Mouse (Mus musculus) midbrain, embryonic 15.5 days (tissue): ENCODE measurements around the gene B4galt3. TPM values are rescaled to one million over a fixed set of nuclear protein-coding genes. Genes with fewer than 3 reads are reported as not detected.

ENCODE experiments used
- ATAC-seq: fragments of 200-750 bp; cut with Nextera tagmentation; replicated peaks from 2 replicates; pipeline ENCODE4 v1.8.0; 2017; ENCODE audit warnings: moderate TSS enrichment
- H3K27ac ChIP-seq: fragments of 300-500 bp; sonication (generic); 2 replicates; pipeline ENCODE4 v1.5.1; 2015; ENCODE audit warnings: mild to moderate bottlenecking, inconsistent platforms
- H3K27me3 ChIP-seq: fragments of 300-500 bp; sonication (generic); replicated peaks from 2 replicates; pipeline ENCODE4 v1.6.1; 2015; ENCODE audit warnings: inconsistent platforms
- H3K36me3 ChIP-seq: fragments of 300-500 bp; sonication (generic); replicated peaks from 2 replicates; pipeline ENCODE4 v1.6.1; 2015; ENCODE audit warnings: inconsistent platforms
- H3K4me1 ChIP-seq: fragments of 300-500 bp; sonication (generic); 2 replicates; pipeline ENCODE4 v1.6.1; 2015; ENCODE audit warnings: inconsistent platforms
- H3K4me2 ChIP-seq: fragments of 300-500 bp; sonication (generic); 2 replicates; pipeline ENCODE4 v1.6.1; 2015; ENCODE audit warnings: inconsistent platforms, mild to moderate bottlenecking, moderate library complexity
- H3K4me3 ChIP-seq: fragments of 300-500 bp; sonication (generic); 2 replicates; pipeline ENCODE4 v1.5.1; 2015; ENCODE audit warnings: mild to moderate bottlenecking, inconsistent platforms
- H3K9ac ChIP-seq: fragments of 300-500 bp; sonication (generic); 2 replicates; pipeline ENCODE4 v1.6.1; 2015; ENCODE audit warnings: mild to moderate bottlenecking, inconsistent platforms
- H3K9me3 ChIP-seq: fragments of 300-500 bp; sonication (generic); 2 replicates; pipeline ENCODE4 v1.6.1; 2016; ENCODE audit warnings: inconsistent platforms
- WGBS: fragments of 180-500 bp; shearing (Covaris S2); methylation state at CpG from one replicate; pipeline ENCODE4 v1.1.7; 2015; ENCODE audit warnings: mixed read lengths; 5-methylcytosine and 5-hydroxymethylcytosine counted together
- polyA plus RNA-seq: library from polyadenylated mRNA; unstranded; fragments of >200 nt; fragmentation: Nextera tagmentation; extraction: Ambion mirVana; gene quantifications from 2 replicates; pipeline ENCODE4 v1.2.1, GENCODE M21; 2015

Gene B4galt3
- polyA plus RNA-seq, 1 experiment from 2014 or later: 112 TPM

DNA sequence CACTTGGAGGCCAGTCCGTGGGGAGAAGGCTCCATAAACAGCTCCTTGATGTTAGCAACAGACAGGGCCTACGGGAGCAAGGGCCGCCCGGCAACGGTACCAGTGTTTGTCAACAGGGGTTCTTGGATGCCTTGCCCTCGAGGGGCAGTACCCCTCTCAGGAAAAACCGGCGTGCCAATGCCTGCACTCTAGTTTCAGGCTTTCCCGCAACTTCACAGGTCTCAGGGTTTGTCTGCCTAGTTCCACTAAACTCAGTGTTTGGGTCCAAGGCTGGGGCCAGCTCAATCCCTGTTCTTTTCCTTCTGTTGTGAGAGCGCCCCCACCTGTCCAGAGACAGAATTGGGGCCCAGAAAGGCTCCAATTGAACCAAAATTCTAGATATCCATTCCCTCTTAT lies 11.4 kb downstream of the B4galt3 start:
- peak overlapping the region; percentile 79 for H3K4me2 ChIP-seq
- under 1% methylated on average over 10 of the region's 10 CpGs for WGBS
- H3K27me3 ChIP-seq: no peaks in the 10 kb centered on the region
- peaks cover 38% of the 10 kb centered on the region; the same call in 1 of the 2 replicates for H3K36me3 ChIP-seq
- H3K9me3 ChIP-seq: no peaks in the 10 kb centered on the region
- H3K27ac ChIP-seq: peak overlapping the region; percentile 75
- no peak overlapping the region; the same call in 1 of the 2 replicates for H3K9ac ChIP-seq
- H3K4me1 ChIP-seq: peaks cover 37% of the 10 kb centered on the region
- peak; percentile 43 for ATAC-seq
- peak overlapping the region; percentile 69 for H3K4me3 ChIP-seq

DNA sequence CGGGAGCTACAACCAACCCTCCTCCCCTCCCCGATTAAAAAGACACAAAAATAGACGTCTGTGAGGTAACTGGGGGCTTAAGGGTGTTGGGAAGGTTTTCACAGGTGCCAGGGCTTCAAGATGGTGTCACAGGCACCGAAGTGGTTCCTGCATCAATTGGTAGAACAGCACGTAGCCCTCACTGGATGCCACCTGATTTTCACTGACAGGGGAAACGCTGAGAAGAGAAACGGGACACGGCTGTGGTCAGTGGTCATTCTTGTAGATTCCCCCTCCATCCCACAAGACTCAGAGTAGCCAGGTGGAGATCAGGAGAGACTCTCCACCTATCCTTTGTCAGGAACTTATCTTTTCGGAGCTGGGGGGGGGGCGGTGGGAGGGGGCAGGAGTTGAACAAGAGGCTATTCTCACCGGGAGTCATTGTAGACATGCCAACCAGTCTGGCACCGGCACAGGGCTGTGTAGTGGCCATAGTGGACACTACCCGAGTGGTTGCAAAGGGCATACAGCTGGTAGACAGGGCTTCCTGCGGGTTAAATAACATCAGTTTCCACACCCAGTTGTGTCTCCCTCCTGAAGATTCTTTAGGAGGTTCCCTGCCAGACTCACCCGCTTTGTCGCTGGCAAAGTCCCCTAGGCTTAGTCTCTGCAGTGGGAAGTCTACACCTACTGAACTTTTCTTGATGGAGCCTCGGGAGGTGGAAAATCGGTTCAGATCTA lies 12.1 kb downstream of the B4galt3 start:
- peaks cover 35% of the 10 kb centered on the region; the same call in 1 of the 2 replicates for H3K36me3 ChIP-seq
- ATAC-seq: no peak
- H3K9me3 ChIP-seq: no peaks in the 10 kb centered on the region
- H3K4me1 ChIP-seq: peaks cover 41% of the 10 kb centered on the region
- no peak overlapping the region for H3K27ac ChIP-seq
- H3K4me3 ChIP-seq: peak overlapping the region; percentile 69; the same call in 1 of the 2 replicates
- 80% methylated on average over 18 of the region's 18 CpGs for WGBS
- H3K9ac ChIP-seq: no peak overlapping the region
- H3K4me2 ChIP-seq: no peak overlapping the region
- H3K27me3 ChIP-seq: no peaks in the 10 kb centered on the region

DNA sequence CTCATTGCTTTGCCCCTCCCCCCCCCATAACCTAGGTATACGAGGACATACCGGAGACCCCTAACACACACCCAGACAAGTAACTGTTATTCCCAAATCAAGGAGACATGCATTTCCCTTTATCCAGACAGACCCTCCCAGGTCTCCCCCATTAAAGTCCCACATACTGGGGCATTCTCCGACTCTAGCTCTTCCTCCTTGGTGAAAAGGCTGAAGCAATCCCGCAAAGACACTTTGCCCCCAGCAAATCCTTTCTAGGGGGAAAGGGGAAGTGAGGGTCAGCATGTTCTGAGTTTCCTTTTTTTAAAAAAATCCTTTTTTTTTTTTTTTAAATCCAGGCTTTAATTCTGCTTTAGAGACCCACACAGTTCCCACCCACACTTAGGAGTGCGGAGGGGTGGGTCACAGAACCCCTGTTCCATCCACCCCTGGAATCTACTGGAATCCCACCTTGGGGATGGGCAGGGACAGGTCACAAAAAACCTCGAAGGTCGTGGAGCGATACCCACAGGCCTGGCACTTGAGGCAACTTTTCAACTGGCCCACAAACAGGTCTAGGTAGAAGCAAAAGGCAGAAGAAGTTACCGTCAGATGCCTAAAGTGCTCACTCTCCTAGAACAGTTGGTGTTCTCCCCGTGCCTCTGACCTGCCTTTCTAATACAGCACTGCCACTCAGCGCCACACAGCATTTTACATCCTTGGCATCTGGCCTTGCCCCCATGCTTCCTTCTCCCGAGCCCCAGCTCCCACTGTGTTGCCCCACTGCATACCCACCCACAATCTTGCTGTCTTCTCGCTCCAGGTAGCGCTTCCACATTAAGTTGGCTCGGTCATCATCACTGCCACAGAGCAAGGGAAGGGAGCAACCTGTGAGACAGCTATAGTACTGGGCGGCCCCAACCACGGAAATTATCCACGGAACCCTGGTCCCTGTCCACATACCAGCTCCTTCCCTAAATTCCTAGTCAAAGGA lies 13.3 kb downstream of the B4galt3 start:
- no peak overlapping the region for H3K4me3 ChIP-seq
- peaks cover 47% of the 10 kb centered on the region for H3K4me1 ChIP-seq
- no peak overlapping the region for H3K4me2 ChIP-seq
- H3K9me3 ChIP-seq: no peaks in the 10 kb centered on the region
- WGBS: 95% methylated on average over 18 of the region's 18 CpGs
- no peak for ATAC-seq
- no peak overlapping the region for H3K9ac ChIP-seq
- H3K27me3 ChIP-seq: no peaks in the 10 kb centered on the region
- H3K27ac ChIP-seq: no peak overlapping the region
- peaks cover 31% of the 10 kb centered on the region; the same call in 1 of the 2 replicates for H3K36me3 ChIP-seq

DNA sequence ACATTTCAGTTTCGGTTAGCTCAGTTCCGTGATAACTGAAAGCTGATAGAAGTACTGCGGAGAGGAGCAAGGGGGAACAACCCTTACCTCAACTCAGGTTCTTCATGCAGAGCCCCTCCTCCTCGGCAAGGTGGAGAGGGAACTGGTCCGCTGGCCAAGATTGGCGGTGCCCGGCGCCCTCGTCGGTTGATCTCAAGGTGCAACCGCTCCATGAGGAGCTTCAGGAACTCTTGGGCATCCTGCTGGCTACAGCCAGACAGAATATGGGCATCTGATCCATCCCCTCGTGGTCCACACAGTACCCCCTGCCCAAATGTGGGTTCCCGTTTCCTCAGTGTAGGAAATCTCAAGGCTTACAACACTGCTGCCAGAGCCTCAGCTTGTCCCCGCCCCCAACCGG lies 14.4 kb downstream of the B4galt3 start:
- no peak overlapping the region for H3K27ac ChIP-seq
- ATAC-seq: no peak
- no peak overlapping the region for H3K4me3 ChIP-seq
- H3K4me1 ChIP-seq: peaks cover 49% of the 10 kb centered on the region
- 90% methylated on average over 15 of the region's 15 CpGs for WGBS
- H3K9ac ChIP-seq: no peak overlapping the region
- peaks cover 34% of the 10 kb centered on the region; the same call in 1 of the 2 replicates for H3K36me3 ChIP-seq
- no peaks in the 10 kb centered on the region for H3K27me3 ChIP-seq
- H3K4me2 ChIP-seq: no peak overlapping the region
- H3K9me3 ChIP-seq: no peaks in the 10 kb centered on the region

DNA sequence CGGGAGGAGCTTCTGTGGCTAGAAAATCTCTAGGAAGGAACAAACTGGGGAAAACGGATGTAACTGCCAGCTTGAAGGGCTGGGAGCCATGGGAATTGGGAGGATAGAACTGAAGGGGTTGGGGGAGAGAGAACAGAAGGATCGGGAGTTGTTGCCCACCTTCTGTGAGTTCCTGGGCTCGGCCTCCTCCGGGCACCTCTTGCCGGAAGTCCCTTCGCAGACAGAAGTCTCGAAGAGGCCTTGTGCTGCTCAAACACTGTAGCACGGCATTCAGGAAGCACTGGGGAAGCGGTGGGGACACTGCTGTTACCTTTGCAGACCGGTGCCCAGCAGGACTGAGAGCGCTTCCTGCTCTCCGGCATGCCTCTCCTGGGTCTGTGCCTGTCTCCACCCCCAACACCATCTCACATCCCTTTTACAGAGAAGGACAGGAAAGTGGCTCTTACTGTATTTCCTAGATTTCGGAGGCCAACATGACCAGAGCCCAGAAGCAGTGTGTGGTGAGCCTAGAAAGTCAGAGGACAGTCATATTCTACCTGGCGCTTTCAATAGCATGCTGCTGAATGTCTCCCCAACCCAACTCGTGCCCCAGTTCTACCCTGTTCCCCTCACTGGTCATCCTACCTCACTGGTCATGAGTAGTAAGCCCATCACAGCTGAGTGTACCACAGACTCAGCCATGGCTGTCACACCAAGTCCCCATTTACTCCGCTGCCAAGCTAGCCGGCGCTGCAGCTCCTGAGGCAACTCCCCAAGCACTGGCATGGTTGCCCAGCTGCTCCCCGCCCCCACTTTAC lies 15.2 kb downstream of the B4galt3 start:
- Histone ChIP-seq H3K4me1 (peaks cover 41% of the 10 kb centered on the region), H3K4me2 (no peak overlapping the region), H3K27ac (no peak overlapping the region), H3K9ac (no peak overlapping the region), H3K4me3 (no peak overlapping the region), H3K36me3 (peaks cover 34% of the 10 kb centered on the region; the same call in 1 of the 2 replicates), H3K27me3 (no peaks in the 10 kb centered on the region), H3K9me3 (no peaks in the 10 kb centered on the region)
- no peak for ATAC-seq
- WGBS: 89% methylated on average over 20 of the region's 20 CpGs

DNA sequence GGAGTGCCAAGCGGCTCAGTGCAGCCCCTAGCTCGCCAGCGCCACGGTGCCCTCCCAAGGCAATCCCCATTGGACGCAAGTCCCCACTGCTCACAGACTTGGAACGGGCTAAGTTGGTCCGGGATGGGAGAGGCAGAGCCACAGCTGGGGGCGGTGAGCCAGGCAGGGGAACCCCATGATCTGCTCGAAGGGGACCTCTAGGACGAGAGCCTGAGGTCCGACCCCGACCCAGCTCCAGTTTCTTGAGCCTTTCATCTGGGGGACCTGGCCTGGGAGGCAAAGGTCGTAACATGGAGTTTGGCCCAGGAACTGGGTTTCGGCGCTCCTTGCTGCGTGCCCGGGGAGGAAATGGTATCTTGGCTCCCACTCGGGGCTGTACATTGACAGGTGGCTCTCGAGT lies 16.4 kb downstream of the B4galt3 start:
- H3K4me2 ChIP-seq: peak overlapping the region; percentile 62
- H3K4me3 ChIP-seq: peak overlapping the region; percentile 93
- H3K9me3 ChIP-seq: no peaks in the 10 kb centered on the region
- no peaks in the 10 kb centered on the region for H3K27me3 ChIP-seq
- no peak for ATAC-seq
- peaks cover 34% of the 10 kb centered on the region; the same call in 1 of the 2 replicates for H3K36me3 ChIP-seq
- WGBS: 85% methylated on average over 19 of the region's 19 CpGs
- peaks cover 35% of the 10 kb centered on the region for H3K4me1 ChIP-seq
- peak overlapping the region; percentile 98; the same call in 1 of the 2 replicates for H3K9ac ChIP-seq
- H3K27ac ChIP-seq: no peak overlapping the region

DNA sequence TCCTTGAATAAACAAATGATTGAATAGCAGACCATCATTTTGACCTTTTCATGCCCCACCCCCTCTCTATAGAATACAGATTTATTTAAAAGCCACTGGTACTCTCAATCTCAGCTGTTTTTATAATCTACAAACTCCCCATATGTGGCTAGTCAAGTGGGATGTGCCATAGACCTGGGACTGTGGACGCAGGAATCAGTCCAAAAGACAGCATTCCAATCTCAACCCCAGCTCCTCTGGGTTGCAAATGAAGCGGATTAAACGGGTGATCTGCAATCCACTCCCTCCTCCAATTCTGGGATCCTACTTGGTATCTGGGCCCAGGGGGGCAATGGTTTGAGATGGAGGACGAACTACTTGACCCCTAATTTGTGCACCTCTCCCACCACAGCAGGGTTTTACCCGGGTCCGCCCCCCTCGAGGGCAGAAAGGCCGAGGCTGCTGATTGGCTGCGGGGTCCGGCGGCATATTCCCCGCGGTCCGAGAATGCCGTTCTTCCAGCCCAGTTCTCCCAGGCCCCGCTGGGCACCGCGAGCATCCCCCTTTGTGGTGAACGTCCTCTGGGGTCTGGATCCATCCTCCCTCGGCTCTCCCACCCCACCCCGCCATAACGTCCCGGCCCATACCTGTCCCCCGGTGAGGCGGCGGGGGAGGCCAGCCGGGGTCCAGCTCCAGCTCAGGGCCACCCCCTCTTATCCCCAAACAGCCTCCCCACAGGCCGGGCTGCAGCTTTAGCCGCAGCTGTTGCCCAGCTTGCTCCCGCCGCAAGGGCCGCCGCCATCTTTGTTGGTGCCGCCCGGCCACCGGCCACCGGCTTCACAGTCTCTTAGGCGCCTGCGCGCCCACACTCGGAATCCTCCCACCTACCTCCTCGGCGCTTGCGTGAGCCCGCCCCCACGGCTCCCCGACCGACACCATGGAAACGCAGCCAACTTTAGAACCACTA lies 17.3 kb downstream of the B4galt3 start, which contains the start of gene Usp21:
TSS of gene Usp21 (minus strand) at position 856 of the 946 bp plus-strand sequence.
- Histone ChIP-seq H3K4me3 (peak within 1 kb of the TSS; percentile 93), H3K9me3 (no peaks in the 10 kb centered on the region), H3K4me2 (peak within 1 kb of the TSS; percentile 62), H3K27ac (peak within 1 kb of the TSS; percentile 97), H3K4me1 (peaks cover 28% of the 10 kb centered on the region), H3K9ac (peak within 1 kb of the TSS; percentile 98), H3K36me3 (peaks cover 33% of the 10 kb centered on the region; the same call in 1 of the 2 replicates), H3K27me3 (no peaks in the 10 kb centered on the region)
- peak; percentile 96 for ATAC-seq
- WGBS: under 1% methylated on average over 49 of the region's 49 CpGs

DNA sequence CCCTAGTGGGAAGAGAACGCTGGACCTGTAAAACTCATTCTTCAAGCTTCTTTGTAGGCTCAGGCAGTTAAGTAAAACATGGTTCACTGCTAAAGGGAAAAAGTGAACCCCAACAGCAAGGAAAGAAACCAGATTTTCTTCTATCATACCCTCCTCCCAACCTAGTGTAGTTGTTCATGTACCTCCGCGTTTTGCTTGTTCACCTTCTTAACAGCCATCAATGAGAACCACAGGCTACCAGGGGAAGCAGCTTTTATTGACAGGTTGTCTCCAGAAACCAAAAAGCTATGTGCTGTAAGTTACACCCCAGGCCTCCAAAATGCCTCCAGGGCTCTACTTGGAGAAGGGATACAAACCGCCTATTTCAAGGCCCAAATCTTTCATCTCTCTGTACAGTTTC lies 18.2 kb downstream of the B4galt3 start:
- peak overlapping the region; percentile 97 for H3K27ac ChIP-seq
- H3K4me3 ChIP-seq: peak overlapping the region; percentile 93; the same call in 1 of the 2 replicates
- H3K36me3 ChIP-seq: peaks cover 26% of the 10 kb centered on the region; the same call in 1 of the 2 replicates
- H3K4me2 ChIP-seq: peak overlapping the region; percentile 39
- H3K9me3 ChIP-seq: no peaks in the 10 kb centered on the region
- H3K9ac ChIP-seq: peak overlapping the region; percentile 25; the same call in 1 of the 2 replicates
- H3K4me1 ChIP-seq: peaks cover 31% of the 10 kb centered on the region
- ATAC-seq: no peak
- WGBS: 69% methylated on average over 4 of the region's 4 CpGs
- no peaks in the 10 kb centered on the region for H3K27me3 ChIP-seq

DNA sequence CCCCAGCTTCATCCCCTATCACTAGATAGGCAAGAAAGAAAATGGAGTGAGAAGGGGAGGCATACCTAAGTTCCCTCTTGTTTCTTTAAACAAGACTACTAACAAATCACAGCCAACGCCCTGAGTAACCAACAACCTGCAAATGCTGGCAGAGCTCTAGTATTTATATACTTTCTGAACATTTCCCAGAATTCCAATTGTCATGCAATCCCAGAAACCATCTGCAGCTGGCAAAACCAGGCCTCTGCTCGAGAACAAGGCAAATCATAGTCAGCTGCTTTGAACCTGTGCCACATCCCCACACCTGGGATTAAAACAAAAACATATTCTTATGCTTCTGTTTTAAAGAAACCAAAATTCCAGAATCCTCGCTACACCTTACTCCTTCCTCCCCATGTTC lies 23.2 kb downstream of the B4galt3 start:
- Histone ChIP-seq H3K4me1 (peaks cover 20% of the 10 kb centered on the region), H3K27ac (peak overlapping the region; percentile 93; the same call in 1 of the 2 replicates), H3K36me3 (peaks cover 3% of the 10 kb centered on the region; the same call in 1 of the 2 replicates), H3K9ac (peak overlapping the region; percentile 90; the same call in 1 of the 2 replicates), H3K9me3 (no peaks in the 10 kb centered on the region), H3K27me3 (peaks cover 7% of the 10 kb centered on the region; the same call in 1 of the 2 replicates), H3K4me3 (peak overlapping the region; percentile 83; the same call in 1 of the 2 replicates), H3K4me2 (peak overlapping the region; percentile 80)
- 90% methylated on average over 3 of the region's 3 CpGs for WGBS
- ATAC-seq: no peak

DNA sequence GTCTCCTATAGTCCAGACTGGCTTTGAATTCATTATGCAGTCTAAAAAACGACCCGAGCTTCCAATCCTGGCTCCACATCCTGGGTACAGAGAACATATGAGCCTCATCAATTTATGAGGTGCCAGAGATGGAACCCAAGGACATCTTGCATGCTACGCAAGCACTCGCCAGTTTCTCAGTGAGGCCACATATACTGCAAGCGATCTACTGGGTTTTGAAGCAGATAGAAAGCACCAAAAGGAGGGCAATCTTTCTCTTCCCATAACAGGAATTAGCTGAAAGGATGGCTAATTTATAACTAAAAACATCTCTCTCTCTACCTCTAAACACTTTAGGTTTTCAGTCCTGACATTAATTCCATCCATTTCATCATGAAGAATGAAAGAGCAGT lies 23.8 kb downstream of the B4galt3 start:
- 42% methylated on average over 5 of the region's 5 CpGs for WGBS
- H3K27ac ChIP-seq: peak overlapping the region; percentile 93
- ATAC-seq: no peak; the same call in 1 of the 2 replicates

More for the DNA sequence above, 23.8 kb downstream of the B4galt3 start:
- H3K9me3 ChIP-seq: no peaks in the 10 kb centered on the region
- peaks cover 12% of the 10 kb centered on the region for H3K27me3 ChIP-seq
- peak overlapping the region; percentile 90 for H3K9ac ChIP-seq
- H3K4me2 ChIP-seq: peak overlapping the region; percentile 80
- peak overlapping the region; percentile 83 for H3K4me3 ChIP-seq
- peaks cover 15% of the 10 kb centered on the region for H3K4me1 ChIP-seq
- H3K36me3 ChIP-seq: peaks cover 3% of the 10 kb centered on the region; the same call in 1 of the 2 replicates
